Mouse (Mus musculus): ENCODE measurements around the gene Theg.

GRCm38 (mm10) chr10:79595590-79595929, 8.4 kb upstream of the Theg start:
- TF ChIP-seq HCFC1 (IDR thresholded peaks at IDR 0.05; ENCODE audit: low read depth, low read length), result no peak
- TF ChIP-seq CTCF (IDR thresholded peaks at IDR 0.05 in 2 of 3, conservative IDR thresholded peaks at IDR 0.05 in 1 of 3; ENCODE audit: control insufficient read depth in 1 of 3, insufficient read depth in 1 of 3, low read depth in 2 of 3, low read length in 3 of 3, poor library complexity in 1 of 3, severe bottlenecking in 1 of 3), result no peak
- TF ChIP-seq CHD2 (IDR thresholded peaks at IDR 0.05; ENCODE audit: low read length), result no peak
- no peak for TF ChIP-seq TBP (IDR thresholded peaks at IDR 0.05; ENCODE audit: low read depth, low read length)
- TF ChIP-seq ETS1 (IDR thresholded peaks at IDR 0.05; ENCODE audit: low read depth, low read length), result no peak
- TF ChIP-seq ZC3H11A (IDR thresholded peaks at IDR 0.05; ENCODE audit: low read depth, low read length), result no peak
- no peak for TF ChIP-seq BHLHE40 (IDR thresholded peaks at IDR 0.05; ENCODE audit: borderline replicate concordance, low read depth, low read length)

Measured in MEL (cell line).